Mouse (Mus musculus): ENCODE data around the gene Phf19. TPM values are rescaled to one million over a fixed set of nuclear protein-coding genes. Genes with fewer than 3 reads are reported as not detected.

Phf19 gene
- polyA plus RNA-seq, 1 experiment from 2014 or later = 3.9 TPM

DNA sequence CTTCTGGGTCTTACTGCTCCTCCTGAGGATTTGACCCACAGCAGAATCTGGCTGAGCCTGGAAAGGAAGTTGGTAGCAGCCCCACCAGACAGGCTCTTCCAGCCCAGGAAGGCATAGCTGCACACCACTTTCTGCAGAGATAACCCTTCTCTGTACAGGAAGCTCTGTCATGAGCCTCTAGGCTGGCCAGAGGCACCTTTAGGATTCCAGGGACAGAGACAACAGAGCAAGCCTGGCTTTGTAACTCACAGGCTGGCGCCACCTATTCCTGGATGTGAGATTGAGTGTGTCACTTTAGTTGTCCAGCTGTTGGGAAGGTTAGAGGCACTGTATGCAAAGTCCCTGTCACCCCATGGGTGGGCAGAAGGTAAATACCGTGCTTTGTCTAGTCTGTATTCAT, 1.3 kb upstream of the Phf19 start:
- 44% methylated on average over 2 of the region's 2 CpGs for WGBS
- Histone ChIP-seq H3K27ac (ENCODE audit: low read depth, low read length) (no peak overlapping the region), H3K9me3 (ENCODE audit: control insufficient read depth, low read length) (no peaks in the 10 kb centered on the region), H3K36me3 (ENCODE audit: control insufficient read depth, insufficient read depth, low read length) (no peaks in the 10 kb centered on the region), H3K4me2 (no peak overlapping the region), H3K27me3 (ENCODE audit: control insufficient read depth, insufficient read depth, low read length) (peaks cover 23% of the 10 kb centered on the region), H3K4me1 (ENCODE audit: control insufficient read depth, insufficient read depth, low read length) (peaks cover 6% of the 10 kb centered on the region), H3K4me3 (ENCODE audit: low read depth, low read length) (no peak overlapping the region), H3K9ac (ENCODE audit: low read length) (no peak overlapping the region)
- no peak for ATAC-seq (ENCODE audit: low FRiP score)
- no peak for DNase-seq (ENCODE audit: low spot score, missing footprints)

DNA sequence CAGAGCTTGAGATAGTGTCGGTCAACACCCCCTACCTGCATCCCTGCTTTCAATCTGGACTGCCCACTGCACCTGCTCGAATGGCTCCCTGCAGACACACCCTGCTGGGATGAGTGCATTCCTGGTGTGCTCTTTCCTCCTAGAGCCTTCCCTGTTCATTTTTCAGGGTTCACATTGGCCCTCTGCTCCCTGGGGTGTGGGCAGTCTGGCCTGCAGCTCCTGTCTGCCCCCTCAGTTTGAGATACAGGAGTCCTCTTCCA, 927 bp upstream of the Phf19 start:
- DNase-seq (ENCODE audit: low spot score, missing footprints) (no peak), ATAC-seq (ENCODE audit: low FRiP score) (no peak; the same call in 1 of the 2 replicates)
- WGBS = 16% methylated on average over 2 of the region's 2 CpGs
- Histone ChIP-seq H3K27ac (ENCODE audit: low read depth, low read length) (no peak overlapping the region), H3K36me3 (ENCODE audit: control insufficient read depth, insufficient read depth, low read length) (no peaks in the 10 kb centered on the region), H3K27me3 (ENCODE audit: control insufficient read depth, insufficient read depth, low read length) (peaks cover 23% of the 10 kb centered on the region), H3K4me1 (ENCODE audit: control insufficient read depth, insufficient read depth, low read length) (peaks cover 6% of the 10 kb centered on the region), H3K9ac (ENCODE audit: low read length) (no peak overlapping the region), H3K4me2 (0 out of 2 replicates have a peak overlapping the region, but pooled peaks have one; percentile 89), H3K9me3 (ENCODE audit: control insufficient read depth, low read length) (no peaks in the 10 kb centered on the region), H3K4me3 (ENCODE audit: low read depth, low read length) (no peak overlapping the region)

DNA sequence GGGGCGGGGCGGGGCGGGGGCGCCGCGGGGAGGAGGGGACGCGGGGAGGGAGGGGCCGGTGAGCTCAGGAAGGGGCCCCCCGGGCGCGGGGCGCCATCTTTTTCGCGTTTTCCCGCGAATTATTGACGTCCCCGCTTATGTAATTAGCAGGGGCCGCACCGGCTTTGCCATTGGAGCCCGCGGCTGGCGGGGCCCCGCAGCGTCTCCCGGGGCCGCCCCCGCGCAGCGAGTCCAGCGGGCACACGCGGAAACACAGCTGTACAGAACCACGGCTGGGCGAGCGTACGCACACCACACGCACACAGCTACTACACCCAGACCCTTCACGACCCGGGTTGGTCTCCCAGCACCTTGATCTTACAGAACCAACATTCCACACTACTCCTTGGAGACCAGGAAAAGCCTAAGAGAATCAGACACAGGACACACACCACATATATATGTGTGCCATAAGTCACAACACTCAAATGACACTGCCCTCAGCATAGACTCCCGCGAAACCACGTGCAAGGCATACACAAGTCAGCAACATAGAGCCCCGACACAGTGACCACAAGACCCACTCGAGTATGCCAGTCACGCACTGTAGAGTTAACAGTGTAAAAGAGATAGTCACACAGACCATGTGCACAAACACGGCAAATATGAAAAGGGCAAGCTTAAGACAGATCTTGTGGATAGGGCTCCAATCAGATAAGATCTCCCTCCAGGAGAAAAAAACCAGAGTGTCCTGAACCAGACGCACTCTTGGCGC, 420 bp upstream of the Phf19 start:
- no peaks in the 10 kb centered on the region for H3K36me3 ChIP-seq (ENCODE audit: control insufficient read depth, insufficient read depth, low read length)
- peak; percentile 90 for DNase-seq (ENCODE audit: low spot score, missing footprints)
- 3% methylated on average over 44 of the region's 50 CpGs for WGBS

DNA sequence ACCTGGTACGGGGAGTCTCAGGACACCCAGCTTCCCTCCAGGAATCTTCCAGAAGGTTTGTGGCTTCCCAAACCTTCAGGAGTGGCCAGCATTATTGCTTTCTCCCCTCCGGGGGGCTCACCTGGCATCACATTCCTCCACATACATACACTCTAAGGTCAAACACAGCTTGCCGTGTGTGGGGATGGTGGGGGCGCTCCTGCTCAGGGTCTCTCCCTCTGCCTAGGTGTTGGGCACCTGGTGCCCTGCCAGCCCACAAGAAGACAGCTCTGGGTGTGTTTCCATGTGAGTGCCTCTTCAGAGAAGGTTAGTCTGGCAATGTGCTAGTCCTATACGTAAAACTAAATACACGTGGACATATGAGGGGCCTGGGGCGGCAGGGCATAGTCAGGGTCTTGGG, 1.2 kb downstream of the Phf19 start:
- Histone ChIP-seq H3K27me3 (ENCODE audit: control insufficient read depth, insufficient read depth, low read length) (peaks cover 23% of the 10 kb centered on the region), H3K9ac (ENCODE audit: low read length) (no peak overlapping the region; the same call in 1 of the 2 replicates), H3K9me3 (ENCODE audit: control insufficient read depth, low read length) (no peaks in the 10 kb centered on the region), H3K36me3 (ENCODE audit: control insufficient read depth, insufficient read depth, low read length) (no peaks in the 10 kb centered on the region), H3K4me1 (ENCODE audit: control insufficient read depth, insufficient read depth, low read length) (peaks cover 6% of the 10 kb centered on the region), H3K4me2 (peak overlapping the region; percentile 89), H3K4me3 (ENCODE audit: low read depth, low read length) (peak overlapping the region; percentile 62), H3K27ac (ENCODE audit: low read depth, low read length) (no peak overlapping the region)
- ATAC-seq (ENCODE audit: low FRiP score) = 0 out of 2 replicates have a peak, but pooled peaks have one; percentile 2
- 40% methylated on average over 7 of the region's 7 CpGs for WGBS
- DNase-seq (ENCODE audit: low spot score, missing footprints) = no peak

More for the DNA sequence above, 420 bp upstream of the Phf19 start:
- peaks cover 23% of the 10 kb centered on the region for H3K27me3 ChIP-seq (ENCODE audit: control insufficient read depth, insufficient read depth, low read length)
- peak overlapping the region; percentile 64 for H3K9ac ChIP-seq (ENCODE audit: low read length)
- no peak overlapping the region for H3K27ac ChIP-seq (ENCODE audit: low read depth, low read length)
- ATAC-seq (ENCODE audit: low FRiP score) = peak; percentile 68
- H3K9me3 ChIP-seq (ENCODE audit: control insufficient read depth, low read length) = no peaks in the 10 kb centered on the region
- peak overlapping the region; percentile 89 for H3K4me2 ChIP-seq
- peaks cover 6% of the 10 kb centered on the region for H3K4me1 ChIP-seq (ENCODE audit: control insufficient read depth, insufficient read depth, low read length)
- H3K4me3 ChIP-seq (ENCODE audit: low read depth, low read length) = peak overlapping the region; percentile 62

DNA sequence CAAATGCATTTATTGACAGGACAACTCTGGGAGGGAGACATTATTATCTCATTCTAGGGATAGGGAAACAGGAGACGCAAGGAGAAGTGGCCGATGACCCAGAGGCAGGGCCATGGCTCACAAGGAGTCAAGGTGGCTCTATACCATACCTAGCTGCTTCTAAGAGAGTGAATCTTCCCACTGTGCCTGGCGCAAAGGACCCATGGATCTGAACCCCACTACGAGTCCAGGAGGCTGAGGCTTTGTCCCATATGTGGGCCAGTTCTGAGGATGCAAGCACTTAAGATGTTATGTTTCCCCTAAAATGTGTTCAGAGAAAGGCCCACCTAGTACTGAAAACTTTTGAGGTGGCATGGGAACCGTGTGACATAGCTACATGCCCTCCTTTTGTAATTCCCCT, 2.0 kb downstream of the Phf19 start:
- Histone ChIP-seq H3K9ac (ENCODE audit: low read length) (no peak overlapping the region), H3K27me3 (ENCODE audit: control insufficient read depth, insufficient read depth, low read length) (peaks cover 23% of the 10 kb centered on the region), H3K4me3 (ENCODE audit: low read depth, low read length) (no peak overlapping the region), H3K4me1 (ENCODE audit: control insufficient read depth, insufficient read depth, low read length) (peaks cover 6% of the 10 kb centered on the region), H3K9me3 (ENCODE audit: control insufficient read depth, low read length) (no peaks in the 10 kb centered on the region), H3K4me2 (no peak overlapping the region), H3K36me3 (ENCODE audit: control insufficient read depth, insufficient read depth, low read length) (no peaks in the 10 kb centered on the region), H3K27ac (ENCODE audit: low read depth, low read length) (no peak overlapping the region)
- WGBS = 84% methylated on average over 5 of the region's 5 CpGs
- peak; percentile 56 for DNase-seq (ENCODE audit: low spot score, missing footprints)
- ATAC-seq (ENCODE audit: low FRiP score) = no peak

DNA sequence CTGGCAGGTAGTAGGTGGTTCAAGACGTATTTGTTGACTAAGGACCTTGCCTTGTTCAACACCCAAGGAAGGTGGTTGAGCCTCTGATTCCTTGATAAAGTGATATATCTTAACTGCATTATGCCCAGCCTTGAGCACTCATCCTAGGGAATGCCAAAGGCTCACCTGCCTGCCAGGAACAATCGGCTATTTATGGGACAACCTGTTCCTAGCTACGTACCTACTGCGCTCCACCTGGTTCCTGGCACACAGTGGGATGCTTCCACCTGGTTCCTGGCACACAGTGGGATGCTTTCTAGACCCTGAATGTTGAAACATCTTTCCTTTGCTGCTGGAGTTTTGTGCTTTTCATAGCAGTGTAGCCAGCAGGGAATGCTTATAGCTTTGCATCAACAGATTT, 4.1 kb downstream of the Phf19 start:
- no peaks in the 10 kb centered on the region for H3K36me3 ChIP-seq (ENCODE audit: control insufficient read depth, insufficient read depth, low read length)
- H3K4me2 ChIP-seq = no peak overlapping the region
- H3K4me3 ChIP-seq (ENCODE audit: low read depth, low read length) = no peak overlapping the region
- H3K4me1 ChIP-seq (ENCODE audit: control insufficient read depth, insufficient read depth, low read length) = peaks cover 6% of the 10 kb centered on the region
- DNase-seq (ENCODE audit: low spot score, missing footprints) (peak; percentile 45), ATAC-seq (ENCODE audit: low FRiP score) (no peak)
- H3K27me3 ChIP-seq (ENCODE audit: control insufficient read depth, insufficient read depth, low read length) = peaks cover 23% of the 10 kb centered on the region
- no peak overlapping the region for H3K9ac ChIP-seq (ENCODE audit: low read length)
- H3K9me3 ChIP-seq (ENCODE audit: control insufficient read depth, low read length) = no peaks in the 10 kb centered on the region
- H3K27ac ChIP-seq (ENCODE audit: low read depth, low read length) = no peak overlapping the region
- WGBS = 92% methylated on average over 4 of the region's 4 CpGs

DNA sequence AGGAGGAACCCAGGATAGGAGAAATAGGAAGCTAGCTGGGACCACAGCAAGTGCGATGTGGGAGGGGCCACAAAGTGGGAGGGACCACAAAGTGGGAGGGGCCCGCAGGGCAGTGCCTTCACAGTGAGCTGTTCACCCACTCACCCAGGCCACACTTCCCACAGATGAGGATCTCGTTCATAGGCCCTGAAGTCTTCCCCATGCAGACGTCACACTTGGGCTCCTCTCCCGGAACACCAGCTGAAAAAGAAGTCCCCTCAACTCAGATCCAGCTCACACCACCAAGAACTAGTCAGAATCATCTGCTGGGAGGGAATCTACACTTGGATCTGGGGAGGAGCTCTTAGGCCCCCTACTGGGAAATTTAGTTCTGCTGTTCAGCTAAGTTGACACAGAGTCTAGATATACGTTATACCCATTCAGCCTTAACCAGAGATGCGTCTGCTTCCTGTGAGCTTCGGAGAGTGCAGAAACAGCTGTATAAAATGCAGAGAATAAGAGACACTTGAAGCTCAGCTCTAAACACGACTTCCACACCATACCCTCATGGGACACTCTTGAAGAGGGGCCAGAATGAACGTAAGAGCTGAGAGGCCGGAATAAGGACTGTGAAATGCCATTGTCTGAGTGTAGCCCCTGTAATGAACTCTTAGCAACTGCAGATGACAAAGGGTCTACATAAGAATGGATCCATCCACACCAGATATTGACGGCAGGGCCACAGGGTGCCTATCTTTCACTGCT, 6.8 kb downstream of the Phf19 start:
- Histone ChIP-seq H3K9ac (ENCODE audit: low read length) (no peak overlapping the region), H3K4me2 (no peak overlapping the region), H3K36me3 (ENCODE audit: control insufficient read depth, insufficient read depth, low read length) (no peaks in the 10 kb centered on the region), H3K4me3 (ENCODE audit: low read depth, low read length) (no peak overlapping the region), H3K27ac (ENCODE audit: low read depth, low read length) (no peak overlapping the region), H3K27me3 (ENCODE audit: control insufficient read depth, insufficient read depth, low read length) (peaks cover 3% of the 10 kb centered on the region), H3K9me3 (ENCODE audit: control insufficient read depth, low read length) (no peaks in the 10 kb centered on the region), H3K4me1 (ENCODE audit: control insufficient read depth, insufficient read depth, low read length) (no peaks in the 10 kb centered on the region; the same call in 1 of the 2 replicates)
- DNase-seq (ENCODE audit: low spot score, missing footprints) = peak; percentile 80
- WGBS = 51% methylated on average over 12 of the region's 12 CpGs
- no peak for ATAC-seq (ENCODE audit: low FRiP score)

DNA sequence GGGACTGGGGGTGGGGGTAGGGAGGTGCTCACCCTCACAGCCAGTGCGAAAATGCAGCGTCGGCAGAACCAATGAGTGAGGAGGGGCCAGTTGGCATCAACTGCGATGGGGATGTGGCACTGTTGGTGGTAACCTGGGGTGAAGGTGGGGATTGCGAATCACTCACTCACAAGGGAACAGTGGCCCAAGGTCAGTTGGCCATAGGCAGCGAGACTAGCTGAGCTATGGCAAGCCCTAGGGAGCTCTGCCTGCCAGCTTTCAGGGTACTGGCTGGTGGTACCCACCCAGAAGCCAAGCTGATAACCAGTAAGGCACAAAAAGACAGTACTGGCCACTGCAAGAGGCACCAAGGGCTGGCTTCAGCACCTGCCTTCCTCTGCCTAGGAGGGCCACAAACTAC, 7.4 kb downstream of the Phf19 start:
- Histone ChIP-seq H3K27ac (ENCODE audit: low read depth, low read length) (no peak overlapping the region), H3K36me3 (ENCODE audit: control insufficient read depth, insufficient read depth, low read length) (no peaks in the 10 kb centered on the region), H3K9me3 (ENCODE audit: control insufficient read depth, low read length) (no peaks in the 10 kb centered on the region), H3K4me2 (no peak overlapping the region), H3K9ac (ENCODE audit: low read length) (no peak overlapping the region), H3K4me1 (ENCODE audit: control insufficient read depth, insufficient read depth, low read length) (no peaks in the 10 kb centered on the region; the same call in 1 of the 2 replicates), H3K4me3 (ENCODE audit: low read depth, low read length) (no peak overlapping the region), H3K27me3 (ENCODE audit: control insufficient read depth, insufficient read depth, low read length) (no peaks in the 10 kb centered on the region; the same call in 1 of the 2 replicates)
- no peak for ATAC-seq (ENCODE audit: low FRiP score)
- 69% methylated on average over 6 of the region's 6 CpGs for WGBS
- peak; percentile 67 for DNase-seq (ENCODE audit: low spot score, missing footprints)

DNA sequence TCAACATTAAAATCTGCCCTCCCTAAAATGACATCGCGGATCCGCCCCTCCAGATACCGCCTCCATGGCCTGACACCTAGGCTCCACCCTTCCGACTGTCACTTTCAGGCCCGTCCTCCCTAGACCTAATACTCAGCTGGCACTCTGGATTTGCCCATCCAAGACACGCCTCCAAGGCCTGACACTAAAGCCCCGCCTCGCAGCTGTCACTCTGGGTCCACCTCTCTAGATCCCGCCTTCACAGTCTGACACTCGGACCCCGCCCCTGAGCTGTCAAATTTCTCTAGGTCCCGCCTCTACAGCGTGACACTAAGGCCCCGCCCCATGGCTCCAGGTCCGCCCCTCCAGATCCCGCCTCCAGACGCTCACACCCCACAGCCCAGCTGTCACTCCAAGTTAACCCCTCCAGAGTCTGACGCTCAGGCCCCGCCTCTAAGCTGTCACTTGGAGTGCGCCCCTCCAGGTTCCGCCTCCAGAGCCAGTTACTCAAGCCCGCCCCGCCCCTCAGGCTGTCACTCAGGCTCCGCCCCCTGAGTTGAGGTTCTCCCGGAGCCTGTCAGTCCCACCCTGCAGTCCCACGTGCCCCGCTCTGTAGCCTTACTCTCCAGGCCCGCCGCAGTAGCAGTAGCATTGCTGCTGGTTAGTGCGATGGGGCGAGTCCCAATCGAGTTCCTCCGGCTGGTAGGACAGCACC, 8.8 kb downstream of the Phf19 start:
- no peak overlapping the region for H3K9ac ChIP-seq (ENCODE audit: low read length)
- ATAC-seq (ENCODE audit: low FRiP score) (peak; percentile 98), DNase-seq (ENCODE audit: low spot score, missing footprints) (peak; percentile 99)
- H3K4me1 ChIP-seq (ENCODE audit: control insufficient read depth, insufficient read depth, low read length) = no peaks in the 10 kb centered on the region; the same call in 1 of the 2 replicates
- under 1% methylated on average over 34 of the region's 34 CpGs for WGBS
- H3K4me2 ChIP-seq = peak overlapping the region; percentile 47
- peak overlapping the region; percentile 23; the same call in 1 of the 2 replicates for H3K4me3 ChIP-seq (ENCODE audit: low read depth, low read length)
- H3K36me3 ChIP-seq (ENCODE audit: control insufficient read depth, insufficient read depth, low read length) = no peaks in the 10 kb centered on the region
- no peaks in the 10 kb centered on the region for H3K9me3 ChIP-seq (ENCODE audit: control insufficient read depth, low read length)
- H3K27me3 ChIP-seq (ENCODE audit: control insufficient read depth, insufficient read depth, low read length) = no peaks in the 10 kb centered on the region
- H3K27ac ChIP-seq (ENCODE audit: low read depth, low read length) = no peak overlapping the region

All from midbrain, embryonic 11.5 days (tissue).